Mouse (Mus musculus) lung, adult 2 months (tissue): ENCODE measurements around the gene Chic2.

Experiments used
- CTCF ChIP-seq: fragments of 200-500 bp; IDR thresholded peaks from 2 replicates; pipeline ENCODE4 v1.5.1; 2011; ENCODE audit warnings: mild to moderate bottlenecking, low read length, control low read depth; ENCODE audit not compliant: insufficient read depth
- POLR2A ChIP-seq: fragments of 200-500 bp; IDR thresholded peaks from 2 replicates; pipeline ENCODE4 v1.6.1; 2011; ENCODE audit warnings: low read depth, mild to moderate bottlenecking, control low read depth, low read length, borderline replicate concordance; ENCODE audit errors: extremely low read depth

DNA sequence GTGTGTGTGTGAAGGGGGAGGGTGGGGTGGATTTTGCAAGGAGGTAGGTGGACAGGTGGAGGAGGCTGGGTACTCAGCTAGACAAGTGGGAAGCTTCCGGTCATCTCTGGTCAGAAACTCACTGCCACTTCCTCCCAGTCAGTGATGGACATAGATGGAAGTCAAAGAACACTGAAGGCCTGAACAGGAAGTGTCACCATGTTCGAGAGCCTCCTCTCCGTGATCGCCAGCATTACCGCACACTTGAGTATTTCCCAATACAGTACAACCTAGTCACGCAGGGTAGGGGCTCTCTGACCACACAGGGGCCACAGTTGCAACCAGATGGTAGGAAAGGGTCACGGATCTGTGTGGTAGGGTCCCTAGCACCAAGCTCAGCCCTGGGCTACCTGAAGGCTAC is 69.1 kb downstream of the Chic2 start:
- TF ChIP-seq CTCF (no peak), POLR2A (no peak)
